In the genomic region with DNA sequence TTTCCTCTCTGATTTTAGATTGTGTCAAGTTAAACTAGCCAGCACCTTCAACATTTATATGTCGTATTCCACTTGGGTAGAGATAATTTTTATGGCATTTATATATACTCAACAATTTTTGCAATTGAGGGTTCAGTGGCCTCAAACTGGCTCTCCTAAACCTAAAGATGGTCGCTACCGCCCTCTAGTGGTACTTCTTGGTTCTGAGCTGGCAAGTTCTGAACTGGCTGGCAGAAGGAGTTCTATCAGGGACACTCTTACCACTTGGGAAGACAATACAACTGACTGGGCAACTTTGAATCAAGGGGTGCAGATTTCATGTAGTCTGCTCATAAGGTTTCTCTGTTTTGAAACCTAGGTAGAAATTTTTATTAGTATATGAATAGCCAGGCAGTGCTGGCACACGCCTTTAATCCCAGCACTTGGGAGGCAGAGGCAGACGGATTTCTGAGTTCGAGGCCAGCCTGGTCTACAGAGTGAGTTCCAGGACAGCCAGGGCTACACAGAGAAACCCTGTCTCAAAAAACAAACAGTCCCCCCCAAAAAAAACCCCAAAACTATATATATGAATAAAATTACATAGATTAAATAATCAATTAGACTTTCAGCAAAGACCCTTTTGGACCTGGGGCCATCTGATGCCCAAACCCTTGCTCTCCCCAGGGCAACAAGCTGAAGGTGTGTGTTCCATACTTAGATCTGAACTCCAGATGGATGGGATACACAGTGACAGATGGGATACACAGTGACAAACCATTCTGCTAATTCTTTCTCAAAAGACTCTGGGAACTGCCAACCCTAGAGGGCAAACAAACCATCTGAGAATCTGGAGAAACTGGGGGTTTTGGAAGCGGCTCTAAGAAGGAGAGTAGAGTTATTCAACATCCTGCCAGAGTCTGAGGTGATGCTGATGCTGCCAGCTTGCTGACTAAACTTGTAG, we compare ENCODE assay signal across 9 mouse cellular contexts. TPM values are rescaled to one million over a fixed set of nuclear protein-coding genes. Genes with fewer than 3 reads are reported as not detected.
DNase-seq lines count a peak whose midpoint lies in the region.
"Had no signal": no experiment of that assay in that cellular context is flagged by ENCODE, and none has a peak within 500 bp of the region (broad histone marks: within the 10 kb centered on the region; RNA-seq: fewer than 3 reads in every experiment).

No protein-coding gene starts in this region.

- no peaks in the 10 kb centered on the region for H3K36me3 ChIP-seq in splenic B cell, adult 2 months (ENCODE audit: control insufficient read depth, insufficient read depth, low read length, poor library complexity, severe bottlenecking)
- H3K36me3 ChIP-seq: embryonic facial prominence, embryonic 13.5 days had no signal

- DNase-seq in 3T3-L1 (ENCODE audit: low read depth, low spot score): peak; percentile 86
- DNase-seq in T-cell, adult 2 months (ENCODE audit: low spot score): peak; percentile 34
- peak; percentile 88 to 91 for DNase-seq in cerebellum, postnatal 14 days
- DNase-seq in frontal cortex, postnatal 25 days (ENCODE audit: low spot score in 2 of 2): peak; percentile 75 to 82
- peak; percentile 72 for DNase-seq in kidney, adult 18-20 months
- DNase-seq in left cerebral cortex, postnatal 4 days: peak; percentile 68
- peak; percentile 69 for DNase-seq in neural tube, embryonic 10.5 days (ENCODE audit: extremely low spot score, low spot score)
- DNase-seq in splenic B cell, adult 2 months (ENCODE audit: low read depth, low spot score): peak; percentile 82

- H3K27me3 ChIP-seq in splenic B cell, adult 2 months (ENCODE audit: control insufficient read depth, insufficient read depth, low read length, poor library complexity, severe bottlenecking): no peaks in the 10 kb centered on the region
- H3K27me3 ChIP-seq: embryonic facial prominence, embryonic 13.5 days had no signal

- intact Hi-C loops in left cerebral cortex, postnatal 4 days (cut with DNase I): loop anchor here (5.0 to 10.0 kb wide), 3 partner anchors 252 to 1329 kb away; a partner anchor contains a TSS

RNA-seq across cellular contexts. Expression of a gene that starts 4.0 kb away (rescaled TPM):
- not detected for total RNA-seq in left cerebral cortex, postnatal 4 days (2021)

RNA-seq across cellular contexts. Expression of a gene that starts 43.7 kb away (rescaled TPM):
- 1 to 10 TPM; 4.5 to 5.5 TPM for total RNA-seq in left cerebral cortex, postnatal 4 days (2021)

RNA-seq across cellular contexts. Expression of a gene that starts 54.8 kb away (rescaled TPM):
- under 1 TPM in 1 of 2 experiments, not detected in 1; 0.38 TPM for total RNA-seq in left cerebral cortex, postnatal 4 days (2021)

Comparison
In these comparisons a context has a peak if more than half of its experiments do, and no peak if none do; other contexts are left out.
1. Peak in every context shown above with its lines: DNase-seq.
2. DNase-seq: peak in every context shown above with its lines; median percentile 90 in cerebellum, postnatal 14 days; 86 in 3T3-L1; 82 in splenic B cell, adult 2 months; 78 in frontal cortex, postnatal 25 days; 72 in kidney, adult 18-20 months; 69 in neural tube, embryonic 10.5 days; 68 in left cerebral cortex, postnatal 4 days; 34 in T-cell, adult 2 months.